Mouse (Mus musculus): ENCODE data around the gene Tmem199. TPM values are rescaled to one million over a fixed set of nuclear protein-coding genes. Genes with fewer than 3 reads are reported as not detected.

The Tmem199 gene
- polyA plus RNA-seq, 1 experiment from 2014 or later = 66.5 TPM

GRCm38 (mm10) chr11:78501529-78501928 lies 10.4 kb downstream of the Tmem199 start:
- 78% methylated on average over 20 of the region's 20 CpGs for whole genome bisulfite sequencing
- Histone ChIP-seq H3K9ac (ENCODE audit: low read length) (no peak overlapping the region), H3K27ac (replicated peaks; ENCODE audit: low read depth, low read length) (no peak overlapping the region), H3K27me3 (ENCODE audit: control insufficient read depth, insufficient read depth, low read length) (peaks cover 8% of the 10 kb centered on the region), H3K9me3 (ENCODE audit: control insufficient read depth, low read length) (no peaks in the 10 kb centered on the region), H3K4me3 (ENCODE audit: low read depth, low read length) (no peak overlapping the region), H3K36me3 (ENCODE audit: control insufficient read depth, insufficient read depth, low read length) (peaks cover under 1% of the 10 kb centered on the region; the same call in 1 of the 2 replicates), H3K4me2 (ENCODE audit: low read depth, severe bottlenecking) (no peak overlapping the region), H3K4me1 (ENCODE audit: control insufficient read depth, insufficient read depth, low read length) (0 out of 2 replicates have a peak, but pooled peaks cover 4% of the 10 kb centered on the region)
- no peak for ATAC-seq (ENCODE audit: insufficient number of reproducible peaks, low FRiP score, low TSS enrichment, low read depth)
- no peak for DNase-seq (ENCODE audit: low spot score)

- Histone ChIP-seq H3K4me1 (ENCODE audit: control insufficient read depth, insufficient read depth, low read length) (0 out of 2 replicates have a peak, but pooled peaks cover 4% of the 10 kb centered on the region), H3K27me3 (ENCODE audit: control insufficient read depth, insufficient read depth, low read length) (peaks cover 16% of the 10 kb centered on the region), H3K27ac (replicated peaks; ENCODE audit: low read depth, low read length) (no peak overlapping the region), H3K36me3 (ENCODE audit: control insufficient read depth, insufficient read depth, low read length) (no peaks in the 10 kb centered on the region), H3K9ac (ENCODE audit: low read length) (no peak overlapping the region), H3K9me3 (ENCODE audit: control insufficient read depth, low read length) (no peaks in the 10 kb centered on the region), H3K4me3 (ENCODE audit: low read depth, low read length) (no peak overlapping the region), H3K4me2 (ENCODE audit: low read depth, severe bottlenecking) (no peak overlapping the region)
- 82% methylated on average over 9 of the region's 9 CpGs for WGBS
- DNase-seq (ENCODE audit: low spot score) (no peak), ATAC-seq (ENCODE audit: insufficient number of reproducible peaks, low FRiP score, low TSS enrichment, low read depth) (no peak)
Measured at GRCm38 (mm10) chr11:78500623-78501202, 11.3 kb downstream of the Tmem199 start.

DNA sequence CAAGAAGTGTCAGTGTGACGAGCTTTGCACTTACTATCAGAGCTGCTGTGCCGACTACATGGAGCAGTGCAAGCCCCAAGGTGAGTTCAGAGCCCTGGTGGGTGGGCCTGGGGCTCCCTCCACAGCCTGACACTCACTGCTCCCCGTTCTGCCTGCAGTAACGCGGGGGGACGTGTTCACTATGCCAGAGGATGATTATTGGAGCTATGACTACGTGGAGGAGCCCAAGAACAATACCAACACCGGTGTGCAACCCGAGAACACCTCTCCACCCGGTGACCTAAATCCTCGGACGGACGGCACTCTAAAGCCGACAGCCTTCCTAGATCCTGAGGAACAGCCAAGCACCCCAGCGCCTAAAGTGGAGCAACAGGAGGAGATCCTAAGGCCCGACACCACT lies 12.4 kb downstream of the Tmem199 start:
- no peak overlapping the region for H3K4me3 ChIP-seq (ENCODE audit: low read depth, low read length)
- H3K4me1 ChIP-seq (ENCODE audit: control insufficient read depth, insufficient read depth, low read length) = 0 out of 2 replicates have a peak, but pooled peaks cover 4% of the 10 kb centered on the region
- H3K9me3 ChIP-seq (ENCODE audit: control insufficient read depth, low read length) = no peaks in the 10 kb centered on the region
- H3K36me3 ChIP-seq (ENCODE audit: control insufficient read depth, insufficient read depth, low read length) = no peaks in the 10 kb centered on the region
- peaks cover 21% of the 10 kb centered on the region for H3K27me3 ChIP-seq (ENCODE audit: control insufficient read depth, insufficient read depth, low read length)
- H3K4me2 ChIP-seq (ENCODE audit: low read depth, severe bottlenecking) = no peak overlapping the region
- no peak for DNase-seq (ENCODE audit: low spot score)
- 54% methylated on average over 16 of the region's 16 CpGs for WGBS
- no peak overlapping the region for H3K27ac ChIP-seq (replicated peaks; ENCODE audit: low read depth, low read length)
- no peak for ATAC-seq (ENCODE audit: insufficient number of reproducible peaks, low FRiP score, low TSS enrichment, low read depth)
- H3K9ac ChIP-seq (ENCODE audit: low read length) = no peak overlapping the region

DNA sequence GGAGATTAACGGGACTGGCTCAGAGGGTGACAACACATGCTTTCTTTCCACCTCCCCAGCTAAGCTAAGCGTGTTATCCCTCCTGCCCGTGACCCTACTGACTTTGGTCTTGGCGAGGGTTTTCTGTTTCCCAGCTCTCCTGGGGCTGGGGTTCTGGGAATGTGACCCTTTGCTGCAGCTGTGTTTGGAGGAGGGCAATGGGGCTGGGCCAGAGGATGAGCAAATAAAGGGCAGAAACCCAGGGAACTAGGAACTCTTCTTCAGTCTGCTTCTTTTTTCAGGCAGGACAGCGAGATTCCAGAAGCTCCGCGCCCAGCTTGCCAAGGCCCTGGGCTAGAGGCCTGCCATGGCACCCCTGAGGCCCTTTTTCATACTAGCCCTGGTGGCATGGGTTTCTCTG lies 13.0 kb downstream of the Tmem199 start, which contains the start of gene Vtn:
Vtn (plus strand) TSS at position 88 of the 400 bp plus-strand sequence.
- 66% methylated on average over 7 of the region's 7 CpGs for WGBS
- ATAC-seq (ENCODE audit: insufficient number of reproducible peaks, low FRiP score, low TSS enrichment, low read depth) (no peak), DNase-seq (ENCODE audit: low spot score) (no peak)
- Histone ChIP-seq H3K9ac (ENCODE audit: low read length) (peak within 1 kb of the TSS; percentile 2; the same call in 1 of the 2 replicates), H3K4me2 (ENCODE audit: low read depth, severe bottlenecking) (peak within 1 kb of the TSS; percentile 98), H3K27me3 (ENCODE audit: control insufficient read depth, insufficient read depth, low read length) (peaks cover 23% of the 10 kb centered on the region), H3K27ac (replicated peaks; ENCODE audit: low read depth, low read length) (no peak within 1 kb of the TSS), H3K9me3 (ENCODE audit: control insufficient read depth, low read length) (no peaks in the 10 kb centered on the region), H3K36me3 (ENCODE audit: control insufficient read depth, insufficient read depth, low read length) (no peaks in the 10 kb centered on the region), H3K4me1 (ENCODE audit: control insufficient read depth, insufficient read depth, low read length) (0 out of 2 replicates have a peak, but pooled peaks cover 4% of the 10 kb centered on the region), H3K4me3 (ENCODE audit: low read depth, low read length) (peak within 1 kb of the TSS; percentile 56)

DNA sequence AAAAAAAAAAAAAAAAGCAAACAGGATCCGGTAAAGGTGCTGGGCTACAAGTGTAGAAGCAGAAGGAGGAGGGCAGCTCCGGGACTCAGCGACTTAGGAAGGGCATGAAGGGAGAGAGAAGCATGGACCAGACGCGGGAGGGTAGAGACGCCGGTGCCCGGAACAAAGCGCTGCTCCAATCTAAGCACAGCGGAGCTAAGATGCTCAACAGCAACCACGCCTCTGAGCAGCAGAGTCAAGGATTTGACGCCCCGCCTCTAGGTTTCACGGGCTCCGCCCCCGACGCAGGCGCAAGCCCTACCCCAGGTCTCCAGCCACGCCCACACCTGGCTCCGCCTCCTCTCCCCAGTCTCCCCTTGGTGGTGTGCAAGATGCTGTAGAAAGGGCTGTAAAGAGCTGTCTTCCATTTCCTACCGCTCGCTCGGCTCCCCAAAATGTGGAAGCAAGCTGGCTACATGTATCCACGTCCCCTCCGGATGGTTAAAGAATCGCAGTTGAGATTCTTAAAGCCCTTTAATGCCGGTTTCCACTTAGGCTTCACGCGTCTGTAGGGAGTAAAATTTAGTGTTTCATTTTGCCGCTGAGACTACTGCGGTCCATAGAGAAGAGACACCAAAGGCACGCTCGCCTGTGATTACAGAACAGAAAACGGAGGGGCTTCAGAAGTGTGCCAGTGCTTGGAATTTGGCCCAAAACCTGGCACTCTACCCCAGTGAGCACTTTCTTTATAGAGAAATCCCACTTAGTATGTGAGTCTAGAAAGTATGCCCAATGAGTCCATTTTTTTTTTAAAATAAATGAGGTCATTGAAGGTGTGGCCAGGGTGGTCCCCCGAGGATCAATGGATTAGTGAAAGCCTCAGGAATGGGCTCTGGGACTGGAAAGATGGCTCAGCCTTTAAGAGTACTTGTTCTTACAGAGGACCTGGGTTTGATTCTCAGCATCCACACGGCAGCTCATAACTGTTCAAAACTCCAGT lies 14.1 kb downstream of the Tmem199 start, which contains the start of gene Sarm1:
Sarm1 (minus strand) TSS at position 211 of the 979 bp plus-strand sequence.
- 4% methylated on average over 36 of the region's 36 CpGs for WGBS
- H3K4me3 ChIP-seq (ENCODE audit: low read depth, low read length) = peak within 1 kb of the TSS; percentile 56
- H3K27ac ChIP-seq (replicated peaks; ENCODE audit: low read depth, low read length) = no peak within 1 kb of the TSS
- peak within 1 kb of the TSS; percentile 40 for H3K9ac ChIP-seq (ENCODE audit: low read length)
- H3K4me2 ChIP-seq (ENCODE audit: low read depth, severe bottlenecking) = peak within 1 kb of the TSS; percentile 98
- no peaks in the 10 kb centered on the region for H3K36me3 ChIP-seq (ENCODE audit: control insufficient read depth, insufficient read depth, low read length)
- DNase-seq (ENCODE audit: low spot score) (peak; percentile 97), ATAC-seq (ENCODE audit: insufficient number of reproducible peaks, low FRiP score, low TSS enrichment, low read depth) (peak; percentile 89)
- H3K27me3 ChIP-seq (ENCODE audit: control insufficient read depth, insufficient read depth, low read length) = peaks cover 23% of the 10 kb centered on the region
- H3K9me3 ChIP-seq (ENCODE audit: control insufficient read depth, low read length) = no peaks in the 10 kb centered on the region
- H3K4me1 ChIP-seq (ENCODE audit: control insufficient read depth, insufficient read depth, low read length) = 0 out of 2 replicates have a peak, but pooled peaks cover 4% of the 10 kb centered on the region

GRCm38 (mm10) chr11:78497071-78497541 lies 14.9 kb downstream of the Tmem199 start:
- DNase-seq (ENCODE audit: low spot score) (peak; percentile 48), ATAC-seq (ENCODE audit: insufficient number of reproducible peaks, low FRiP score, low TSS enrichment, low read depth) (peak; percentile 45)
- Histone ChIP-seq H3K9me3 (ENCODE audit: control insufficient read depth, low read length) (no peaks in the 10 kb centered on the region), H3K4me1 (ENCODE audit: control insufficient read depth, insufficient read depth, low read length) (0 out of 2 replicates have a peak, but pooled peaks cover 4% of the 10 kb centered on the region), H3K9ac (ENCODE audit: low read length) (peak overlapping the region; percentile 40; the same call in 1 of the 2 replicates), H3K27ac (replicated peaks; ENCODE audit: low read depth, low read length) (no peak overlapping the region), H3K27me3 (ENCODE audit: control insufficient read depth, insufficient read depth, low read length) (peaks cover 23% of the 10 kb centered on the region), H3K36me3 (ENCODE audit: control insufficient read depth, insufficient read depth, low read length) (no peaks in the 10 kb centered on the region), H3K4me3 (ENCODE audit: low read depth, low read length) (peak overlapping the region; percentile 56), H3K4me2 (ENCODE audit: low read depth, severe bottlenecking) (peak overlapping the region; percentile 98)
- under 1% methylated on average over 44 of the region's 44 CpGs for WGBS

DNA sequence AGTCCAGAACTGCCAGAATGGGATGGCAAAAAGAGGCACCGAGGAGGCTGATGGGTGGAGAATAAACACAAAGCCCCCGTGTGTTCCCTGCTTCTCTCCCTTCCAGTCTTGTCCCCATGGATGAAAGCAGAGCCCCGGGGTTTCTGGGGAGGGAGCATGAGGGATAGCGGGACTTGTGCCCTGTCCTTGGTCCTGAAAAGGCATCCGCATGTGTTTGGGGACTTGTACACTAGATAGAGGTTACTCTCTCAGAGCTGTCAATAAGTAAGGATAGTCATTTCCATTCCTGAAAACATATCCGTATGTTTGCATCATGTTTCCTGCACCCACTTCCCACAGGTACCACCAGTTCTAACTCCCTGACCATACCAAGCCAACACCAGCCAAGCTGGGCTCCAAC lies 16.1 kb downstream of the Tmem199 start:
- Histone ChIP-seq H3K27ac (replicated peaks; ENCODE audit: low read depth, low read length) (no peak overlapping the region), H3K27me3 (ENCODE audit: control insufficient read depth, insufficient read depth, low read length) (peaks cover 31% of the 10 kb centered on the region), H3K9me3 (ENCODE audit: control insufficient read depth, low read length) (no peaks in the 10 kb centered on the region), H3K4me1 (ENCODE audit: control insufficient read depth, insufficient read depth, low read length) (peaks cover 5% of the 10 kb centered on the region; the same call in 1 of the 2 replicates), H3K4me3 (ENCODE audit: low read depth, low read length) (no peak overlapping the region), H3K36me3 (ENCODE audit: control insufficient read depth, insufficient read depth, low read length) (no peaks in the 10 kb centered on the region), H3K4me2 (ENCODE audit: low read depth, severe bottlenecking) (no peak overlapping the region), H3K9ac (ENCODE audit: low read length) (no peak overlapping the region)
- 6% methylated on average over 6 of the region's 6 CpGs for WGBS
- ATAC-seq (ENCODE audit: insufficient number of reproducible peaks, low FRiP score, low TSS enrichment, low read depth) = no peak
- peak; percentile 79 for DNase-seq (ENCODE audit: low spot score)

- no peak overlapping the region for H3K27ac ChIP-seq (replicated peaks; ENCODE audit: low read depth, low read length)
- peaks cover 4% of the 10 kb centered on the region; the same call in 1 of the 2 replicates for H3K4me1 ChIP-seq (ENCODE audit: control insufficient read depth, insufficient read depth, low read length)
- peaks cover 60% of the 10 kb centered on the region for H3K27me3 ChIP-seq (ENCODE audit: control insufficient read depth, insufficient read depth, low read length)
- no peaks in the 10 kb centered on the region for H3K9me3 ChIP-seq (ENCODE audit: control insufficient read depth, low read length)
- H3K9ac ChIP-seq (ENCODE audit: low read length) = no peak overlapping the region
- H3K4me2 ChIP-seq (ENCODE audit: low read depth, severe bottlenecking) = peak overlapping the region; percentile 33
- no peaks in the 10 kb centered on the region for H3K36me3 ChIP-seq (ENCODE audit: control insufficient read depth, insufficient read depth, low read length)
- whole genome bisulfite sequencing = 10% methylated on average over 48 of the region's 48 CpGs
- ATAC-seq (ENCODE audit: insufficient number of reproducible peaks, low FRiP score, low TSS enrichment, low read depth) (no peak), DNase-seq (ENCODE audit: low spot score) (peak; percentile 60)
- H3K4me3 ChIP-seq (ENCODE audit: low read depth, low read length) = peak overlapping the region; percentile 22
Measured at GRCm38 (mm10) chr11:78490781-78491241, 21.2 kb downstream of the Tmem199 start.
